Mouse (Mus musculus) neural tube, embryonic 14.5 days (tissue): ENCODE measurements at regions not wholly inside any gene's neighbourhood (a gene's known extent, or its start where the extent isn't known, plus 50 kb on each side); places are given as distances from the start of the nearest gene placed in this dataset.

Source experiments
- ATAC-seq: fragments of 200-750 bp; cut with Nextera tagmentation; 2 replicates; pipeline ENCODE4 v1.8.0; 2017; ENCODE audit warnings: low read depth, mild to moderate bottlenecking, moderate TSS enrichment, moderate library complexity
- H3K27ac ChIP-seq: fragments of 300-500 bp; sonication (generic); 2 replicates; pipeline ENCODE4 v1.5.1; 2014; ENCODE audit warnings: low read depth, mild to moderate bottlenecking, control low read depth, low read length, moderate library complexity, mixed read lengths
- H3K27me3 ChIP-seq: fragments of 300-500 bp; sonication (generic); 2 replicates; pipeline ENCODE4 v1.6.1; 2014; ENCODE audit warnings: low read length; ENCODE audit not compliant: control insufficient read depth, insufficient read depth
- H3K36me3 ChIP-seq: fragments of 300-500 bp; sonication (generic); 2 replicates; pipeline ENCODE4 v1.6.1; 2014; ENCODE audit warnings: low read length, mixed read lengths; ENCODE audit not compliant: control insufficient read depth, insufficient read depth
- H3K4me1 ChIP-seq: fragments of 300-500 bp; sonication (generic); 2 replicates; pipeline ENCODE4 v1.6.1; 2014; ENCODE audit warnings: low read length; ENCODE audit not compliant: control insufficient read depth, insufficient read depth
- H3K4me2 ChIP-seq: fragments of 300-500 bp; sonication (generic); 2 replicates; pipeline ENCODE4 v1.6.1; 2014; ENCODE audit warnings: mild to moderate bottlenecking, low read depth, low read length, control low read depth
- H3K4me3 ChIP-seq: fragments of 300-500 bp; sonication (generic); 2 replicates; pipeline ENCODE4 v1.5.1; 2014; ENCODE audit warnings: low read depth, low read length, control low read depth, mixed read lengths
- H3K9ac ChIP-seq: fragments of 300-500 bp; sonication (generic); replicated peaks from 2 replicates; pipeline ENCODE4 v1.6.1; 2014; ENCODE audit warnings: low read depth, mild to moderate bottlenecking, control low read depth, low read length, mixed read lengths
- H3K9me3 ChIP-seq: fragments of 300-500 bp; sonication (generic); 2 replicates; pipeline ENCODE4 v1.6.1; 2016; ENCODE audit warnings: low read length; ENCODE audit not compliant: control insufficient read depth
- WGBS: fragments of 180-500 bp; shearing (Covaris S2); extraction: QIAGEN DNeasy Blood & Tissue Kit; methylation state at CpG from one replicate; pipeline ENCODE4 v1.1.7; 2014; 5-methylcytosine and 5-hydroxymethylcytosine counted together

DNA sequence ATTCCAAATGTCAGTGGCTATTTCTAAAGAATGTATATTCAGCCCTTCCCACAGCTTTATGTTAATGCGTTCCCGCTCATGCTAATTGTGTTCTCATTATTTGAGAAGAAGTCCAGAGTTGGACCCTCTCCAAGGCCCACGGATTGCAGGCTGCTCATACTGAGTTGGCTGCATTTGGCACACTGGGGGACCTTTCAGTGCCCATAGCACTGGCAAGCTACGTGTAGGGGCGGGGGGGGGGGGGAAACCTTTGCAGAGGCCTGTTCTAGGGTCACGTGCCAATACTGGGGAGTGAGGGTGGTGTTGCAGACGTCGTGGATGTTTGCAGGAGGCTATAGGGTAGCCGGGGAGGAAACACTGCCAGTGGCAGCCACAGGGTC, 225.5 kb upstream of the Atp5g3 start:
- no peak overlapping the region for H3K9ac ChIP-seq
- H3K27me3 ChIP-seq = no peaks in the 10 kb centered on the region
- H3K9me3 ChIP-seq = no peaks in the 10 kb centered on the region
- 23% methylated on average over 9 of the region's 9 CpGs for WGBS
- no peak; the same call in 1 of the 2 replicates for ATAC-seq
- H3K27ac ChIP-seq = no peak overlapping the region
- H3K4me2 ChIP-seq = no peak overlapping the region
- H3K4me1 ChIP-seq = peaks cover 3% of the 10 kb centered on the region; the same call in 1 of the 2 replicates
- H3K36me3 ChIP-seq = no peaks in the 10 kb centered on the region
- no peak overlapping the region for H3K4me3 ChIP-seq

DNA sequence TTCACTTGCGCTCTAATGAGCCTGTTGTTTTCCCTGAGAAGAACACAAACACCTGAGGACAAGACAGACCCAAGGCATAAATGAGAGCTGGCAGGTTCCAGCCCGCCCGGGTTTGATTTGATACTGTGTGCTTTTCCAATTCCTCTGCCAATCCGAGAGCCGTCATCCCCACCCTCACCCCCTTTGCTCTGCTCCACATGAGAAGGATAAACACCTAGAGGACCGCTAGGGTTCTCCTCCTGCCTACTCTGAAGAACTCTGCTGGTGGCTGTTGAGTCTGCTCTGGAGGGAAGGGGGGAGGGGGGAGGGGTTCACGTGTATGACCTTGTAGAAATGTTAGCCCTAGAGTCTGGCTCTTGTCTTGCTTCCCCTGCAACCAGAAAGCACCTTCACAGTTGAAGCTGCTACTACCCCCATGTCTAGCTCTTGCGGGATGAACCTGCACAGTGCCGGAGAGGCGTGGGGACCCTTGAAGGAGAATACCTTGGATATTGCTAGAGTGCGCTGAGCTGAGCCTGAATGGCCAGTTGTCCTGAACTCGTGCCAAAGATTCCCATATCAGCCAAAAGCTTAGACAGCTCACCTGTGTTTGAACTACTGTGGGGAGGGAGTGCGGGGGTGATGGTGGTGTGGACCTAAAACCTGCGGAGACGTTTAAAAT, 225.0 kb upstream of the Atp5g3 start:
- Histone ChIP-seq H3K4me1 (peaks cover 6% of the 10 kb centered on the region; the same call in 1 of the 2 replicates), H3K36me3 (no peaks in the 10 kb centered on the region), H3K27me3 (no peaks in the 10 kb centered on the region), H3K9ac (no peak overlapping the region), H3K4me2 (no peak overlapping the region), H3K4me3 (no peak overlapping the region), H3K9me3 (no peaks in the 10 kb centered on the region), H3K27ac (no peak overlapping the region)
- WGBS = 39% methylated on average over 15 of the region's 15 CpGs
- 0 out of 2 replicates have a peak, but pooled peaks have one; percentile 44 for ATAC-seq

DNA sequence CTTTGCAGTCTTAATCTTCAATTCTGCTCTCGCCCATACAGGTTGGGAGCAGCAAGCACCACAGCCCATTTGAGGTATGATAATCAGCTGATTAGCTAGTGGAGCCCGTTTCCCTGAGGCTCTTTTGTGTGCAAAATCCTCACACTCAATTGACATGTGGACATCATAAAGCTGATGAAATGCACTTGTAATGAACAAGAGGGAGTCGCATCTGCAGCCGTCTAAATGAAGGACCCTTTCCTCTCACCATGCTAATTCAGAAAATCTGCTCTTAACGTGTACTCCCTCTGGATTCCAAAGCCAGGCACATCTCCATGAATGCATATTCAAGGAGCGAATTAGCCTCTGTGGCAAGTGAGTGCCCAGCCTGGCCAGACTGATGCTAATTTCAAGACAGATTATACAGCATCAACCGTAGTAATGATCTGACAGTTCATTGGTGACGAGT, 219.0 kb upstream of the Atp5g3 start:
- H3K27ac ChIP-seq = peak overlapping the region; percentile 78
- H3K36me3 ChIP-seq = no peaks in the 10 kb centered on the region
- H3K4me1 ChIP-seq = peaks cover 29% of the 10 kb centered on the region
- no peaks in the 10 kb centered on the region for H3K27me3 ChIP-seq
- H3K4me3 ChIP-seq = no peak overlapping the region
- ATAC-seq = peak; percentile 53; the same call in 1 of the 2 replicates
- peak overlapping the region; percentile 63; the same call in 1 of the 2 replicates for H3K4me2 ChIP-seq
- no peak overlapping the region; the same call in 1 of the 2 replicates for H3K9ac ChIP-seq
- H3K9me3 ChIP-seq = no peaks in the 10 kb centered on the region
- WGBS = 6% methylated on average over 8 of the region's 8 CpGs

DNA sequence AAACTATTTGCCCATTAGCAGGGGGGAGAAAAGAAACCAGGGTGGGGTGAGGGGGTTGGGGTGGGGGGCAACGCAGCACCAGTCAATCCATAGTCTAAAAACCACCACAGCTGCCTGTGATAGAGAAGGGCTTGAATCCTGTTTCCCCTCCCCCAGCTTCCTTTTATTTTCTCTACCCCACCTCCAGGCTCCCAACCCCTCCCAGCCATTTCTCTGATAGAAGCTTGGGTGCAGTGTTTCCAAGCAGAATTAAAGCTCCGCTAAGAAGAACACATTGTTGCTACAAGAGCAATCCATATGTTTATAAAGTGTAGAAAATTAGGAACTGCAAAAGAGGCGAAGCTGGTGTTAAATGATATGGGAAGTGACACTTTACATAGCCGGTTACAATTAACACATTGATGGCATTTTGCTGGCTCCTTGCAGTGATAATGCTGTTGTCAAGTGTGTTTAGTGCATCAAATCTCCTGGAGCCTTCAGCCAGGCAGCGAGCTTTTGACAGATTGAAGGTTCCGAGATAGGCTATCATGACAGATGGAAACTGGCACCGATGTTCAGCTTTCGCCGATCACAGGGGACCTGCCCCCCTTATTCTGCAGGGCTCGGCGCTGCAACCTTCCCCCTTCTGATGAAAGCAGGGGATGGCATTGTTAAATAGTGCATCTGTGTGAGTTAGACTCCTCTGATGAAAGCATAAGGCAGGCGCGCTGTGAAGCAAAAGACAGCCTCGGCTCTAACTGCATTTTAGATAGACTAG, 217.8 kb upstream of the Atp5g3 start:
- peak overlapping the region; percentile 29 for H3K4me3 ChIP-seq
- peak overlapping the region; percentile 63 for H3K4me2 ChIP-seq
- peaks cover 29% of the 10 kb centered on the region for H3K4me1 ChIP-seq
- no peaks in the 10 kb centered on the region for H3K36me3 ChIP-seq
- H3K27ac ChIP-seq = peak overlapping the region; percentile 78
- peak; percentile 86 for ATAC-seq
- no peaks in the 10 kb centered on the region for H3K9me3 ChIP-seq
- H3K27me3 ChIP-seq = no peaks in the 10 kb centered on the region
- peak overlapping the region; percentile 46; the same call in 1 of the 2 replicates for H3K9ac ChIP-seq
- WGBS = under 1% methylated on average over 14 of the region's 14 CpGs

DNA sequence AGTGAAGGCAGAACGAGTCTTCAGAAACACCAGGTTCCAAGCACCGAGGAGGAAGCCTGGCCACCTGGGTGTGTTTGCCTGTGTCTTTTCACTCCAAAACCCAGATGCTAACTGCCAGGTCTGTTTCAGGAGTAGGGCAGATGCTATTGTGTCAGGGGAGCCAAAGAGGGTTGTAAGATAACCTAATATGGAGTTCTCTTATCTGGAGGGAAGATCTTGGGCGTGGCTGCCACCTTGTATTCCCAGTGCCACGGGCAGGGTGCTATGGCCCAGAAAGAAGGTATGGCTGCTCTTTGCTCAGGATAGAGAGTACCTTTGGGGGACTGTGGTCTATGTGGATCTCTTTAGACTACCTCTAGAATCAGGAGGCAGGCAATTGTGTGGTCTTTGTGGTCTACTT, 216.0 kb upstream of the Atp5g3 start:
- 94% methylated on average over 4 of the region's 4 CpGs for WGBS
- Histone ChIP-seq H3K4me2 (no peak overlapping the region), H3K36me3 (no peaks in the 10 kb centered on the region), H3K27ac (no peak overlapping the region), H3K4me3 (no peak overlapping the region), H3K27me3 (no peaks in the 10 kb centered on the region), H3K9ac (no peak overlapping the region), H3K9me3 (no peaks in the 10 kb centered on the region), H3K4me1 (peaks cover 29% of the 10 kb centered on the region)
- no peak for ATAC-seq

DNA sequence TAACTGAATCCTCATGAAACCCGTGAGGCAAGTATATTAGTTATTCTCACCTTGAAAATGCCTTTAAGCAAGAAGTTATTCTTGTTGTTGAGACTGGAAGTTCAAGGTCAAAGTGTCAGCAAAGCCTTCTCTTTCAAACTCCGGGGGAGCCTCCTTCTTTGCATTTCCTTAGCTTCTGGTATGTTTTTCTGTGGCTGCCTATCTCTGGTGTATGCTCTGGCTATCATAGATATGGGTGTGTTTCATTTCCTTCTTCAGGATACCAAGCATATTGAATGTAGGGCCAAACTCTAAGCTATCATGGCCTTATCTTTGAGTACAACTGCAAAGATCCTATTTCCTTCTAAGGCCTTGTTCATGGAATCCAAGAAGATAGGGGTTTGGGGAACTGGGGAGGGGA, 213.1 kb upstream of the Atp5g3 start:
- no peak overlapping the region for H3K4me3 ChIP-seq
- H3K9ac ChIP-seq = no peak overlapping the region
- no peak overlapping the region for H3K4me2 ChIP-seq
- 77% methylated on average over 2 of the region's 2 CpGs for WGBS
- H3K36me3 ChIP-seq = no peaks in the 10 kb centered on the region
- H3K27ac ChIP-seq = no peak overlapping the region
- no peak for ATAC-seq
- H3K4me1 ChIP-seq = peaks cover 22% of the 10 kb centered on the region; the same call in 1 of the 2 replicates
- no peaks in the 10 kb centered on the region for H3K9me3 ChIP-seq
- no peaks in the 10 kb centered on the region for H3K27me3 ChIP-seq

DNA sequence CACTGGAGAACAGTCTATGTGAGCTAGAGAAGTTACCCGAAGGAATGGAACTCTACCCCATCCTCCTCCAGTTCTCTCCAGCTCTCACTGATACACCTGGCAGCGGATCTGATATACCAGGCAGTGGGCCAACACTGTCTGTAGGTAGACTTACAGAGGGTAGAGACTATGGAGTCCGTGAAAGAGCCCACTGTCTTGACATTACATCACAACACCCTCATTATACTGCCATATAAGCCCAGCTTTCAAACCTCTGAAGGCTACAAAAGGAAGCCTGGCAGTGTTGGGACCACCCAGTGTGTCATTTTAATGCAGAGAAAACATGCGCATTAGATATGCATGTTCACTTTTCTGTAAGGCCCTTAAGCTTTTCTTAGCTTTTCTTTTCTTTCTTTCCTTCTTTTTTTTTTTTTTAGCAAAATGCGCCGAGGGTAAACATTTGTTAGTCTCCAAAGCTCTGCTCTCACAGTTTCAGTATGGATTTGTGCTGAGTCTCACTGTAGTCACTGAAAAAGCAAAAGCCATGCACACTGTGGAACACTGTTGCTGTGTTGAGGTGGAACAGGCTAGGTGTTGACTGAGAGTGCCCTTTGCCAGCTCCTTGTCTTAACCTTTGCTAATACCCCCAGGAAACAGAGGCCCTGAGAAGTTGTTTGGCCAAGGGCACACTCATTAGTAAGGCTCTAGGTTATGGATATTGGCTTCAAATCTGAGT, 212.4 kb upstream of the Atp5g3 start:
- Histone ChIP-seq H3K4me2 (no peak overlapping the region), H3K9ac (no peak overlapping the region), H3K4me1 (peaks cover 16% of the 10 kb centered on the region; the same call in 1 of the 2 replicates), H3K9me3 (no peaks in the 10 kb centered on the region), H3K27me3 (no peaks in the 10 kb centered on the region), H3K36me3 (no peaks in the 10 kb centered on the region), H3K4me3 (no peak overlapping the region), H3K27ac (no peak overlapping the region)
- WGBS = 33% methylated on average over 6 of the region's 6 CpGs
- ATAC-seq = peak; percentile 39; the same call in 1 of the 2 replicates

DNA sequence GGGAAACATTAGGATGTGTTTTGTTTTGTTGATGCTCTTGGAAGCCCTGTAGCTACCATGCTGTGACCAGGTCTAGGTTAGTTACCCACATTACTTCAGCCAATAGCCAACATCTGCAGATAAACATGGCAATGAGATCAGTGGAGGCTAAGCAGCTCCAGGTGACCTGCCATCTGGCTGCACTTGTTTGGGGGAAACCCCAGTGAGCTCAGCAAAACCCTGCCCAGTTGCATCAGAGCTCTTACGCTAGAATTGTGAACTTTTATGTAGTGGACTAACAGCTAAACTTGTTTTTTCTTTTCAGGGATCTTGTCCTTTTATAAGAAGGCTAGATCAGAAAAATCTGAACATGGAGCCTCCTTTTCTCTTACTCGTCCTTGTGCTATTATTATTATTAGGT, 211.8 kb upstream of the Atp5g3 start:
- H3K27ac ChIP-seq = no peak overlapping the region
- no peak overlapping the region for H3K4me3 ChIP-seq
- 69% methylated on average over 2 of the region's 2 CpGs for WGBS
- H3K9ac ChIP-seq = no peak overlapping the region
- H3K36me3 ChIP-seq = no peaks in the 10 kb centered on the region
- ATAC-seq = no peak
- peaks cover 14% of the 10 kb centered on the region; the same call in 1 of the 2 replicates for H3K4me1 ChIP-seq
- no peak overlapping the region for H3K4me2 ChIP-seq
- no peaks in the 10 kb centered on the region for H3K27me3 ChIP-seq
- H3K9me3 ChIP-seq = no peaks in the 10 kb centered on the region
